Mouse (Mus musculus) layer of hippocampus, adult 8-10 months (tissue): ENCODE data around the gene Haus7. TPM values are rescaled to one million over a fixed set of nuclear protein-coding genes. Genes with fewer than 3 reads are reported as not detected.

Experiments
- DNase-seq, 2 experiments: peaks; one replicate each; pipeline ENCODE4 v3.0.0; 2022; ENCODE audit warnings: low spot score in 2 of 2
- total RNA-seq, 4 experiments: library from RNA; stranded (reverse); gene quantifications; 2 replicates each; pipeline ENCODE4 v1.2.4; 2022

Haus7 gene
- total RNA-seq: 10 to 100 TPM in 3 of 4 experiments, 1 to 10 TPM in 1; 8.5 to 12.8 (median 11.0) TPM

DNA sequence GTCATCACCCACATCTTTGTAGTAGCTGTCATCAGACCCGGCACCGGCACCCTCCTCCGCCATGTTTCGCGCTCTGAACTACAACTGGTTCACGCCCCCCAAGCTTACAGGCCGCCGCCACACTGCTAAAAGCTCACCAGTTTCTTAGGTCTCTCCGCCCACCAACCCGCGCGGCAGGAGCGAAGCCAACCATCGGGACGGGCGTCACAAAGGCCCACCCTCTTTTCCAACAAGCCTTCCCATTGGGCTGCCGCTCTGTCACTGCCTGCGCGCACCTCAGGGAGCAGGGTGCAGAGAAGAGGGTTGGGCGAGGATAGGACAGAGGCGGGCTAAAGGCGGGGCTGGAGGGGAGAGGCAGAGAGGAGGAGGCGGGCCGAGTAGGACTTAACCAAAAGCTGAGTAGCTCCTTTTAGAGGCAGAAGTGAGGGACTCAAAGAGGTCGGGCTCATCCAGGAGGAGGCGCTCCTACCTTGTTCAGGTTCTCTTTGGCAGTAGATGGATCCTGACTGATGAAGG lies at the start of gene Haus7:
Gene Haus7 (minus strand): TSS at position 168 of the 516 bp plus-strand sequence.
- DNase-seq: peak; percentile 89 to 92

DNA sequence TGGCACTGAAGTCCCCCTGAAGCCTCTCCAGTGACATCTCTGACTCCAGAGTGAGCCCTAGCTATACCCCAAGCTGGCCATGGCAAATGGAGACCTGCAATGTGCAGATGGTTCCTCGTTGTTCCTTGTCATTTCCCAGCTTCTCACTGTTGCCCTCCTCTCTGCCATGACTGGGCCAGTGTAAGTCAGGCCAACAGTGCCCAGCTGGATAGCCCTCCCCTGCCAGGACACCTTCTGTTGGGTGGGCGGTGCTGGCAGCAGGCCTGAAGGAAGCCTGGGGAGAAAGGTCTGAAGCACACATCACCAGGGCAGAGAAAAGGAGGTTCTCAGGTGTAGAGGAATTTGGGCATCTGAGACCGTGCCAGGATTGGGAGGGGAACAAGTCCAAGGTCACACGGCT lies 47.7 kb upstream of the Haus7 start:
- no peak for DNase-seq

DNA sequence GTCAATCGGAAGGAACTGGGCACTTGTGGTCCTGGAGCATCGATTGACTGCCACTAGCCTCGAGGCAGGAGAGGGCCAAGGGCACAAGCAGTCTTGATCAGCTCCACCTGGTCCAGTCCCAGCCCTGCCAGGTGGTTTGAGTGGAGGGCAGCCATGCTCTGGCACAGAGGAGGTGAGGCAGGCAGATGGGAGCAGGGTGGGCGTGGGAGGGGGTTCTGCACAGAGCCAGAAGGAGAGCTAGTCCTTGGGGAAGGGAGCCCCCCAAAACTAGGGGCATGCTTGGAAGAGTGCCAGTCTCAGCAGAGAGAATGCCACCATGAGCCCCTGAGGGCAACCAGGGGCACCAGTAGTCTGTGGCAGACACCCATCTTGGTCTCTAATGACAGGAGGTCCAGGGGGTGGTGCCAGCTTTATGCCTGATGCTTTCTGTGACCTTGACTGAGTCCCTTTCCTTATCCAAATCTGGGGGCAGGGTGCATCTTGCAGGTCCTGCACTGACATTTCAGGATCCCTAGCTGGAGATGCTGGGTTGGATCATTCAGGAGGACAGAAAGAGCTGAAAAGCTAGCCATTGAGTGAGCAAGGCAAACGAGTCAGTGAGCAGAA lies 46.4 kb upstream of the Haus7 start:
- DNase-seq: no peak

DNA sequence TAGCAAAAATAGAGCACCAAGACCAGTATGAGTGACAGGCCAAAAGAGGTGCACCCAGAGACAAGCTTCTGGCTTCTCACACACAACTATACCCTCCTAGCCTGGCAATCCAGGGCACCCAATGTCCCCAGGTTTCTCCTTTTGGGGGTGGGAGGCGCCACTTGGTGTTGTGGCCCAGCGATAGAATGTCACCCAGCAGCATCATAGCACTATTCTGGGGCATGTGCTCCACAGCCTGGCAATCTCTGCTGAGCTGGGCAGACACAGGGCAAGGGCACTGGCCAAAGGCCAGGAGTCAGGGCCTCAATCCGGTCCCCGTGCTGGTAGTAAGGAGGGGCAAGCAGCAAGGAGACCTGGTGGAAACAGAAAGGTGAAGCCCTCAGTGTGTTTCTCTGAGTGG lies 37.9 kb upstream of the Haus7 start:
- no peak for DNase-seq

DNA sequence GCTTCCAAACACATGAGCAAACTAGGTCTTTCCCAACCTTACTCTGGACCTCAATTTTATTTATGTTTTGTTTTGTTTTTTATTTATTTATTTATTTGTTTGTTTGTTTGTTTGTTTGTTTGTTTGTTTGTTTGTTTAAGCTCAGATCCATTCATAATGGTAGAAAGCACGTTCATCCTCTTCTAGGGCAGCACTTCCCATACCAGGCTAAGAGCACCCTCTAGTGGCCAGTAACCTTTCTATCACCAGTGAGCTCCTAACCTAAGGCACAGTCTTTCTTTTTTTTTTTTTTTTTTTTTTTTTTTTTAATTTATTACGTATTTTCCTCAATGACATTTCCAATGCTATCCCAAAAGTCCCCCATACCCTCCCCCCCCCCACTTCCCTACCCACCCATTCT lies 34.7 kb upstream of the Haus7 start:
- peak in 1 of 2 experiments; percentile 47 for DNase-seq

DNA sequence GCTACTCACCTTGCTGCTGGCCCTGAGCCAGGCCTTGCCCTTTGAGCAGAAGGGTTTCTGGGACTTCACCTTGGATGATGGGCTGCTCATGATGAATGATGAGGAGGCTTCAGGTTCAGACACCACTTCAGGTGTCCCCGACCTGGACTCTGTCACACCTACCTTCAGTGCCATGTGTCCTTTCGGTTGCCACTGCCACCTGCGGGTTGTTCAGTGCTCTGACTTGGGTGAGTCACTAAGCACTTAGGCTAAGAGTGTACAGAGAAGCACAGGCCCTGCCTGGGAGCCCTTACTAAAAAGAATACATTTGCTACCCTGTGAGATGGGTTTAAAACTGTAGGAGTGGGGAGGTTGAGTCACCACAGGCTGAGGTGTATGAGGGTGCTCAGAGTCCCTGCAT lies 32.0 kb upstream of the Haus7 start:
- DNase-seq: no peak

DNA sequence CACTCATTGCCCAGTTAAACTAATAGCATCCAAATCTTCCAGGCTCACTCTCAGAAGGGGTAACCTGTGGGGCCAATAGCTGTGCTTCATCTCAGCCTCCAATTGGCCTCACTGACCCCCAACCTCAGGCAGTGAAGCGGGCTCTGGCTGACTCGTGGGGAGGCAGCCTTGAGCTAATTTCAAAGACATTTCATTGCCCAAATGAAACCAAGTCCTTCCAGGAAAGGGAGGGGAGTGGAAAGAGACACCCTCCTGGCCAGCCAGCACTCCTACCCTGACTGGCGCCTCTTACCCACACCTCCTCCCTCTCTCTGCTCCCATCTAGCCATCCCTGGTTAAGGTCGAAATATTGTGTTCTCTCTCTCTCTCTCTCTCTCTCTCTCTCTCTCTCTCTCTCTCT lies 31.3 kb upstream of the Haus7 start:
- no peak for DNase-seq

DNA sequence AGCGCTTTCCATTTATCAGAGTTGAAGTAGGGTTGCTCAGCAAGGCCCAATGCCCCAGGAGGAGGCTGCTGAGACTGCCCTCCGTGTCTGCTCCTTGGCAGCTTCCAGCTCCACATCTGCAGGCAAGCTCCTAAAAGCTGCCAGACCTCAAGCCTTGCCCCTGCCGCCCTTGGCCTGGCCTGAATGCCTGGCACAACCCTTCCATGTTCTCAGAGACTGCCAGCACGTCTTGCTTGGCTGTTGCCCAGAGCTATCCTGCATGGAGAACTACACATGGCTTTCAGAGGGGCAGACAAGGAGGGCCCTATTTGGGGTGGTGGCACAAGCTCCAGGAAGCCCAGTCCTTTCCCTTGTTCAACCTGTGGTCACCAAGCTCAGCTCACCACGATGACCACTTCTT lies 28.1 kb upstream of the Haus7 start:
- DNase-seq: no peak

DNA sequence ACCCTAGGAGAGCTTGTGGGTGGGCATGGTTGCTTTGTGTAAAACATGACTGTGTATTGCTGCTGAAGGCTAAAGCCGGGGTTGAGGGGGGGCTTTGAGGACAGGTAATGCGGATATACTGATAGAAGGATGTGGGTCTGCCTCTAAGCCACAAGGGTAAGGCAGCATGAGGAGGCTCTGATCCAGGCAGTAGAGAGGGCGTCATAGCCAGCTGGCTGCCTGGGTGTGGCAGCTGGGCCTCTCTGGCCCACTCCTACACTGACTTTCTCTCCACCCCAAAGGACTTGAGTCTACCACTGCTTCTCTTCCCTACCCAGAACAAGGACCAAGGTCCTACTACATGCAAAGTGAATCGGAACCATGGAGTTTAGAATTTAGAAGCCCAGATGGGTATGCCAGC lies 26.0 kb upstream of the Haus7 start:
- DNase-seq: no peak

DNA sequence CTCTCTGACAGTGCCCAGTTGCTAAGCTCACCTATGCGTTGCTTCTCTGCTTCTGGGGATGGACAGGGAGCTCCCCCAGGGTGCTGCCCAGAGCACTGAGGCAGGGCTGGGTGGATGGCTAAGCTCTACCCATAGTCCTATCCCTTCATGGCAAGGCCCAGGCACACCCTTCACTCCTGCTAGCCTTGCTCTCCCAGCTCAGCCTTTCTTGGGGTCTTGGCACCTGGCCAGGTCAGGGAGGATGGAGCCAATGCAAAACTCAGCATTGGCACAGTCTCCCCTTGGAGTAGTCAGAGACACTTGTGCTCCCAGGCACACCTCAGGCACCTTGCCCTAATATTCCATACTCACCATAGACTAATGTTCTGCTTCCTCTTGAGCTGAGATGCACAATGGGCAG lies 25.2 kb upstream of the Haus7 start:
- DNase-seq: no peak

DNA sequence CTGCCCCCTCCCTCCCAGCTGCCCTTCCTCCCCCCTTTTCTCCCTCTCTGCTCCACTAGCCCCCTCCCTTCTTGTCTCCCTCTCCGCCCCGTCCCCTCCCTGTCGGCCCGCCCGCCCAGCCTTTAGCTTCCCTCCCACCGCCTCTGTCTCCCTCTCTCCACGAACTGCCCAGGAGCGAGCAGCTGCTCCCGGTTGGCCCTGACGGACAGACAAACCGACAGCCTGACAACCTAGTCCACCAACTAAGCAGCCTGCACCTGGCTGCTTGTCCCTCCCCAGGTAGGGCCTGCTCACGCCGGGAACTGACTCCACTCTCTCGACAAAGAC lies 24.6 kb upstream of the Haus7 start, which contains the start of gene Bgn:
Gene Bgn (plus strand): TSS at position 119 of the 327 bp plus-strand sequence.
- no peak for DNase-seq

DNA sequence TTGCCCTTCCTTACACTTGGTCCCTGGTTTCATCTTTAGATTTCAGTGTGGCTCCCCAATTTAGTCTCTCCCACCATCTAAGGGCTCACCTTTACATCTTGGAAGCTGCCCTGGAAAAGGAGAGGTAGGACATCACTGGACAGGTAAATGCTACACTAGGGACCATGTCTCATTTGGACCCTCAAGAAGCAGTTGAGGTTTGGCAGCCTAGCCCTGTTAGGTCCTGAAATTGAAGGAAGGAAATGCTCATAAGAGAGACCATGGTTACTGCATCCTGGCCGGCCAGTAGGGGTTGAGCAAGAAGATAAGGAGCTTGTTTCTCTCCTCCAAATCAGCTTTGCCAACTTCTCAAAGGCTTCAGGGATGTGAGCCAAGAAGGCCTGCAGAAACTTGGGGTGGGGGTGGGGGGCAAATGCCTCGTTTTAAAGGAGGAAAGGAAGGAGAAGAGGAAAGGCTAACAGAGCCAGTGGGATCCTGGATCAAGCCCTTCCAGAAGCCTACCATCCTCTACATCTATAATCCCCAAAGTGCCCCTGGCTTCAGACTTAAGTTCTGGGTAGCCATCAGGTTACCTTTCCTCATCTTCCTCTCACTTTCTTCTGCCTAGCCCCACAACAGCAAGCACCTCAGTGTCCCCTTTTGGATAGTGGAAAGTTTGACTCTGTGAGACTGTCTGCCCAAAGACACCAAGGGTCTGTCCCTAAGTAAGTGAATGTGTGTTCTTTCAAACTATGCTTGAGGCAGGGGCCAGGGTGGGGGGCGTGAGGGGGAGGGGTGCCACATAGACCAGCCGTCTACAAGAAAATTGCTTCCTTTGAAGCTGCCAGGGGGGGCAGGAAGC lies 24.0 kb upstream of the Haus7 start:
- DNase-seq: no peak

DNA sequence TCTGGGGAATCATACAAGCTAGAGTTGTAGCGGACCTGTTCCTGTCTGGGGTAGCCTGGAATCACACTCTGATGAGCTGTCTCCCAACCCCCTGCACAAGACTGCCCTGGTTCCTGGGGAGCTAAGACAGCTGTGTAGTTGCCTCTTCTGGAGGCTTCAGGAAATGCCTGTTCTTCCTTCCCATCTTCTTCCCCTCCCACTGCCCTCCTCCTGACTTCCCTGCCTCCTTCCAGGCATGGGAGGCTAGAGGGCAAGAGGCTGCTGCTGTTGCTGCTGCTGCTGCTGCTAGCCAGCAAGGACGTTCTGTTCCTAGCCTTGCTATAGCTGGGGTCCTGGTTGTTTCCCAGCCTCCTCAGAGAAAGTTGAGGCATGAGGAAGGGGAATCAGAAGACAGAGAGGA lies 21.5 kb upstream of the Haus7 start:
- no peak for DNase-seq

DNA sequence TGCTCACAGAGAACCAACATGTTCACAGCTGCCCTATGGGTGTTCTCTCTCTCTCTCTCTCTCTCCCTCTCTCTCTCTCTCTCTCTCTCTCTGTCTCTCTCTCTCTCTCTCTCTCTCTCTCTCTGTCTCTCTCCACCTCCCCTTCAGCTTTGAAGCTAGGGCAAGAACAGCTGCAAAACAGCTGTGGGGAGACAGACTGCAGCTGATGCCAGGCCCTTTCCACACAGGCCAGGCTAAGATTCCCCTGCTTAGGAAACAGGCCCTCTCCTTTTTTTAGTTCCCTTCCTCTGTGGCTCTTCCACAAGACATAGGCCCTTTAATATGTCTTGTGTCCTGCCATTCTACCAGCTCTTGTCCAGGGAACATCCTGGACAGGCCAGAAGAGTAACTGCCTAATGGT lies 20.8 kb upstream of the Haus7 start:
- no peak for DNase-seq

DNA sequence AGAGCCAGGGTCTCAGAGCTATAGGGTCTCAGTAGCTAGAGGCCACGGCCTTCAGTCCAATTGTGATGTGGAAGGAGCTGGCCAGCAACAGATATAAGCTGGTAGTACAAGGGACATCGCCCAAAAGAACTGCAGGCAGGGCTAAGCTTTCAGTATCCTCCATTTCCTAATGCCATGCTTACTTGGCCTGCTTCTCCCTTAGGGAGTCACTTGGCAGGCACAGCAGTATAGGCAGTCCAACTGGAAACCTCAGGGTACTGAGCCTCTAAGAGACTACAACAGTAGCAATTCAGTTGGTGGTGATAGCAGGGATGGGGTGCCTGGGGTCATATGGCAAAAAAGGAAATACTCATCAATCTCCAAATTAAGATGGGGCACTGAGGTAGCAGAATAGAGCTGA lies 18.7 kb upstream of the Haus7 start:
- DNase-seq: no peak

DNA sequence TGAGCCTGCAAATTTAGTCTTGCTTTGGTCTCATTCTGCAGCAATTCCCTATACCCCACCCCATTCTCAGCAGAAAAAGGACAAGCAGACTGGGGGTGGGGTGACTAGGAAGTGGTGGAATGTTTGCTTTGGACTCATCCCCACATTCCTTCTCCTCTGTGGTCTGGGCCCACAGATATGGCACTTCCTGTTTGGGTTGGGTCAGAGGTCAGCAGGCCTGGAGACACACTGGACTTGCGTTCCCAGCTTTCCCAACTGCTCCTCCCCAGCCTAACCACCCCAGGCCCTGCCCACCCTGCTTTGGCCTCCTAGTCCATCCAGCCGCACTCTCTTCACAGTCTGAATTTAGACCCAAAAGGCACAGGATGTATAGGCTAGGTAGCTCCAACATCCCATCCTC lies 17.8 kb upstream of the Haus7 start:
- DNase-seq: no peak

DNA sequence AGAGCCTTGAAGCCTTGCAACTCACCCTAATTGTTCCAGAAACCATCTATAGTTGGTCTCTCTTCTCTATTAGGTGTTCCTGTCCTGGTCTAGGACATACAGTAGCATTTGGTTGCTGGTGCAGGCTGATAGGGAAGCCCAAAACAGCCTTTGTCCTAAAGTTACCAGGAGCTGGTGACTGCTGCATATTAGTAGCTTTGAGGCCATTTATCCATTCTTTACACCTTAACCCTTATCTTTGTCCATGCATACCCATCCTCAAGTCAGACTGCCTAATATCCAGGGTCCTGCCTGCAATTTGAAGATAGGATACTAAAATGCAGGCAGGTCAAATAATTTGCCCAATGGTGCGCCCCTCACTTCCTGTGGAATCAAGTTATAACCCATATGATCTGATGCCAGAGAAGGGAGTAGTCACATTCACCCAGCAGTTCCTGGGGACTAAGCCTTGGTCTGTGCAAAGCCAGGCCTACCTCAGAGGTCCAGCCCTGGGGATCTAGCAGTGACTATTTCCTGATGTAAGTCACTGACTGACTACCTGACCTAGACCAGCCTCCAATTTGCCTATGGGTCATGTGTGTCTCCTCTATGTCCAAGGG lies 16.9 kb upstream of the Haus7 start:
- DNase-seq: no peak

DNA sequence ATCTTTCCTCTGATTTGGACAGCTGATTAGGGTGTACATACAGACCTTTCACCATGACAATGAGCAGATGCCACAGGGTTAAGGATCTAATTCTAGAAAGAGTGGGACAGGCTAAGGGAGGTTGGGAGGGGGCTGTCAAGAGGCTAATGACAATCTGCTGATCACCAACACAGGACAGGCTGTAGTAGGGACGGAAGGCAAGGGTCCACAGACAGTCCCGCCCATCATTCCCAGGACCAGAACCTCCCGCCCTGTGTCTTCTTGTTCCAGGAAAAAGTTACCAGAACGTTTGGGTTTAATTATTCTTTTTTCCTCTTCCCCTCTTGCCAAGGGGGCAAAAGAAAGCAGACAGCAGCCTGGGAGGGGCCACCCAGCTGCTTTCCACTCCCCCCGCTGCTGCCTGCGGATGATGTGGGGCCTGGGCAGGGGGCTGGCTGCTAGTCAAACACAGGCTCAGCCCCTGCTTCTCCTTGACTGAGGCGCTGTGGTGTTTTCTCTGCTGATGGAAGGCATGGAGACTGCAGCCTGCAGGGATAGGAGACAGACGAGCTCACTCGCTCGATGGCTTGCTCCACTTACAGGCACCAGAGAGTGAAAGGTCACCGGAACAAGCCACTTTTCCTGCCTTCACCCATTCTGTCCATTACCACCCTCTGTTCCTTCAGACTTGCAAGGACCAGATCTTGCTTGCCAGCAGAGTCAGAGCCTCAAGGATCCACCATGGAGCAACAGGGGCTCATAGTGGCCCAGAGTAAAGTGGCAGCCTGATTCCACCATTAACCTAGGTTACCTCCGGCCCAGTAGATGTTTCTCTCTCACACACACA lies 15.7 kb upstream of the Haus7 start:
- DNase-seq: no peak

DNA sequence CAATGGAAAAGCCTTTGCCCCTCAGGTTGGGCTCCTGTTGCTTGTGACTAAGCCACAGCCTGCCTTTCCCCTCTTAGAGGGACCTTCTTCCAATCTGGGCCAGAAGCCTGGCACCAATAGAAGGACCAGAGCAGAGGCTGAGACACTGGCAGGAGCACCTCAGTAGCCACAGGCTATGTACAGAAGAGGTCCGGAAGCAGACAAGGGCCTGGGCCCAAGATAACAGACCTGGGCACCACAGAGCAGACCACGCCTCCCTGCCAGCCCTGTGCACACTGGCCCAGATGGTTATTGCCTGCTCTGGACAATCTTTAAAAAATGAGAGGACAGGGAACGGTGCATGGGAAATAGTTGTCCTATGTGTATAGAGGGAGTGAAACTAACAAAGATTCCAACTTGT lies 12.9 kb upstream of the Haus7 start:
- DNase-seq: no peak

DNA sequence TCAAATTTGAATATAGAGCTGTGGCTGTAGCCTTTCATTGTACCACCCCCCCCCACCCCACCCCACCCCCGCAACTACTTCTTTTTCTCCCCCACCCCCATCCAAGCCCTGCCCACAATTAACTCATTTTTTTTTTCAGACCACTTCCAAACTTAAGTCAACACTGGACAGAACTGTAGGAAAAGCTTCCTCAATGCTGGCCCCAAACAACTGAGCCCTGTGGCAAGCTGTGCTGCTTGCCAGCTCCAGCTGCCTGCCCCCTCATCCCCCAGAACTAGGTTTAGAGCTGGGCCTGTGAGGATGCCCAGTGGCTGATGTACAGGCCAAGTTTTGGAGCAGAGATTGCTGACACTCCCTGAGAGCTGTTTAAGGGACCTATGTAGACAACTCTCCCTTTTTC lies 9.9 kb upstream of the Haus7 start:
- DNase-seq: no peak

DNA sequence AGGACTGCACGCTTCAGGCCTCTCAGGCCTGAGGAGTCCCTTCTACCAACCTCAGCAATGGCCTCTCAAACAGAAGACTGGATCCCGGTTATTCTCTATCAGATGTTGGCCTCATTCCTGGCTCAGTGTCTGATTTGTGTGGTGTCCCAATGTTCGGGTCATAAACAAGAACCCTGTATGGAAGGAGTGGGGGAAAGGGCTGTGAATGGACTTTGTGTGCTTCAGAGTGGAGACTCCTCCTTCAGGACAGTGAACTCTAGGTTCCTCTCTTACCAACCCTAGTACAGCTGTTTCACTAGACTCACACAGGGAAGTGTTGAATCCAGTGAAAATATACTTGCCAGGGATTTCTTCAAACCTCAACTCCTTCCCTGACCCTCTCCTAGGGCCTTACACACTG lies 9.5 kb upstream of the Haus7 start:
- DNase-seq: no peak
